Mouse (Mus musculus): ENCODE results near the gene Ppp1r18. TPM values are rescaled to one million over a fixed set of nuclear protein-coding genes. Genes with fewer than 3 reads are reported as not detected.

Gene Ppp1r18
- polyA plus RNA-seq (2011; ENCODE audit: insufficient read depth, insufficient read length, low replicate concordance, missing spikeins), result 35.8 and 78.4 TPM in 2 replicates

GRCm38 (mm10) chr17:35865481-35866280 lies at the start of gene Ppp1r18:
Ppp1r18 (plus strand) TSS chr17:35865593.
- Histone ChIP-seq H3K4me3 (replicated peaks; ENCODE audit: control insufficient read depth, low read depth, low read length) (peak within 1 kb of the TSS; percentile 83), H3K27ac (ENCODE audit: control insufficient read depth, insufficient read depth, low read depth, low read length, poor library complexity) (peak within 1 kb of the TSS; percentile 96), H3K4me1 (ENCODE audit: control insufficient read depth, insufficient read depth, low read length) (peaks cover 1% of the 10 kb centered on the region; the same call in 1 of the 2 replicates)
- WGBS, result under 1% methylated on average over 48 of the region's 48 CpGs
- TF ChIP-seq POLR2A (IDR thresholded peaks at IDR 0.05; ENCODE audit: borderline replicate concordance, control insufficient read depth, low read depth, low read length) (peak; percentile 29; the same call in 1 of the 2 replicates), CTCF (IDR thresholded peaks at IDR 0.05; ENCODE audit: control insufficient read depth, insufficient read depth, low read length) (no peak)

GRCm38 (mm10) chr17:35815836-35816235 lies 49.6 kb upstream of the Ppp1r18 start:
- Histone ChIP-seq H3K4me3 (replicated peaks; ENCODE audit: control insufficient read depth, low read depth, low read length) (no peak overlapping the region), H3K27ac (ENCODE audit: control insufficient read depth, insufficient read depth, low read depth, low read length, poor library complexity) (no peak overlapping the region), H3K4me1 (ENCODE audit: control insufficient read depth, insufficient read depth, low read length) (peaks cover 4% of the 10 kb centered on the region)
- 75% methylated on average over 7 of the region's 7 CpGs for WGBS
- TF ChIP-seq POLR2A (IDR thresholded peaks at IDR 0.05; ENCODE audit: borderline replicate concordance, control insufficient read depth, low read depth, low read length) (no peak), CTCF (IDR thresholded peaks at IDR 0.05; ENCODE audit: control insufficient read depth, insufficient read depth, low read length) (no peak)

GRCm38 (mm10) chr17:35816686-35817085 lies 48.7 kb upstream of the Ppp1r18 start:
- WGBS, result 58% methylated on average over 14 of the region's 14 CpGs
- peaks cover 4% of the 10 kb centered on the region for H3K4me1 ChIP-seq (ENCODE audit: control insufficient read depth, insufficient read depth, low read length)
- H3K27ac ChIP-seq (ENCODE audit: control insufficient read depth, insufficient read depth, low read depth, low read length, poor library complexity), result no peak overlapping the region
- TF ChIP-seq CTCF (IDR thresholded peaks at IDR 0.05; ENCODE audit: control insufficient read depth, insufficient read depth, low read length) (no peak), POLR2A (IDR thresholded peaks at IDR 0.05; ENCODE audit: borderline replicate concordance, control insufficient read depth, low read depth, low read length) (no peak)
- no peak overlapping the region for H3K4me3 ChIP-seq (replicated peaks; ENCODE audit: control insufficient read depth, low read depth, low read length)

- 94% methylated on average over 10 of the region's 10 CpGs for whole genome bisulfite sequencing
Observed at GRCm38 (mm10) chr17:35817226-35817625, 48.2 kb upstream of the Ppp1r18 start.

GRCm38 (mm10) chr17:35820111-35820510 lies 45.3 kb upstream of the Ppp1r18 start:
- H3K4me1 ChIP-seq (ENCODE audit: control insufficient read depth, insufficient read depth, low read length), result peaks cover 2% of the 10 kb centered on the region
- H3K27ac ChIP-seq (ENCODE audit: control insufficient read depth, insufficient read depth, low read depth, low read length, poor library complexity), result no peak overlapping the region
- 62% methylated on average over 5 of the region's 5 CpGs for WGBS
- TF ChIP-seq POLR2A (IDR thresholded peaks at IDR 0.05; ENCODE audit: borderline replicate concordance, control insufficient read depth, low read depth, low read length), result no peak
- no peak for TF ChIP-seq CTCF (IDR thresholded peaks at IDR 0.05; ENCODE audit: control insufficient read depth, insufficient read depth, low read length)
- H3K4me3 ChIP-seq (replicated peaks; ENCODE audit: control insufficient read depth, low read depth, low read length), result no peak overlapping the region

More at GRCm38 (mm10) chr17:35817226-35817625, 48.2 kb upstream of the Ppp1r18 start:
- H3K4me1 ChIP-seq (ENCODE audit: control insufficient read depth, insufficient read depth, low read length), result peaks cover 4% of the 10 kb centered on the region
- H3K27ac ChIP-seq (ENCODE audit: control insufficient read depth, insufficient read depth, low read depth, low read length, poor library complexity), result no peak overlapping the region
- TF ChIP-seq POLR2A (IDR thresholded peaks at IDR 0.05; ENCODE audit: borderline replicate concordance, control insufficient read depth, low read depth, low read length), result no peak
- TF ChIP-seq CTCF (IDR thresholded peaks at IDR 0.05; ENCODE audit: control insufficient read depth, insufficient read depth, low read length), result no peak
- no peak overlapping the region for H3K4me3 ChIP-seq (replicated peaks; ENCODE audit: control insufficient read depth, low read depth, low read length)

GRCm38 (mm10) chr17:35821439-35822430 lies 43.7 kb upstream of the Ppp1r18 start, which contains the start of gene Ier3:
Ier3 (plus strand) TSS chr17:35821684.
- TF ChIP-seq POLR2A (IDR thresholded peaks at IDR 0.05; ENCODE audit: borderline replicate concordance, control insufficient read depth, low read depth, low read length), result peak; percentile 77
- TF ChIP-seq CTCF (IDR thresholded peaks at IDR 0.05; ENCODE audit: control insufficient read depth, insufficient read depth, low read length), result no peak
- Histone ChIP-seq H3K4me3 (replicated peaks; ENCODE audit: control insufficient read depth, low read depth, low read length) (peak within 1 kb of the TSS; percentile 74), H3K27ac (ENCODE audit: control insufficient read depth, insufficient read depth, low read depth, low read length, poor library complexity) (peak within 1 kb of the TSS; percentile 80), H3K4me1 (ENCODE audit: control insufficient read depth, insufficient read depth, low read length) (peaks cover 2% of the 10 kb centered on the region)
- under 1% methylated on average over 62 of the region's 62 CpGs for WGBS

- peak overlapping the region; percentile 53 for H3K4me3 ChIP-seq (replicated peaks; ENCODE audit: control insufficient read depth, low read depth, low read length)
- TF ChIP-seq POLR2A (IDR thresholded peaks at IDR 0.05; ENCODE audit: borderline replicate concordance, control insufficient read depth, low read depth, low read length) (no peak), CTCF (IDR thresholded peaks at IDR 0.05; ENCODE audit: control insufficient read depth, insufficient read depth, low read length) (no peak)
- H3K4me1 ChIP-seq (ENCODE audit: control insufficient read depth, insufficient read depth, low read length), result peaks cover 2% of the 10 kb centered on the region
- 0% methylated on average over 11 of the region's 11 CpGs for WGBS
- peak overlapping the region; percentile 58; the same call in 1 of the 2 replicates for H3K27ac ChIP-seq (ENCODE audit: control insufficient read depth, insufficient read depth, low read depth, low read length, poor library complexity)
Observed at GRCm38 (mm10) chr17:35822564-35822963, 42.8 kb upstream of the Ppp1r18 start.
